Mouse (Mus musculus): ENCODE results near the gene Gnat3. TPM values are rescaled to one million over a fixed set of nuclear protein-coding genes. Genes with fewer than 3 reads are reported as not detected.
A peak's percentile ranks its signal among the peaks of the same experiment; 100 is the strongest.

Gnat3 gene
- polyA plus RNA-seq, 1 experiment from 2014 or later, result not detected

GRCm38 (mm10) chr5:18023347-18023746 lies 61.0 kb downstream of the Gnat3 start:
- no peaks in the 10 kb centered on the region for H3K9me3 ChIP-seq (ENCODE audit: control insufficient read depth, low read length)
- peak; percentile 70 for DNase-seq
- H3K4me1 ChIP-seq (ENCODE audit: control insufficient read depth, insufficient read depth, low read length), result no peaks in the 10 kb centered on the region
- H3K4me2 ChIP-seq (ENCODE audit: low read length), result no peak overlapping the region
- no peak overlapping the region for H3K27ac ChIP-seq (replicated peaks; ENCODE audit: low read depth, low read length)
- ATAC-seq (ENCODE audit: low FRiP score, low TSS enrichment), result no peak
- H3K27me3 ChIP-seq (ENCODE audit: control insufficient read depth, insufficient read depth, low read length), result no peaks in the 10 kb centered on the region
- no peaks in the 10 kb centered on the region for H3K36me3 ChIP-seq (ENCODE audit: control insufficient read depth, insufficient read depth, low read length)
- H3K9ac ChIP-seq (replicated peaks; ENCODE audit: low read length), result no peak overlapping the region
- no peak overlapping the region for H3K4me3 ChIP-seq (replicated peaks; ENCODE audit: low read depth, low read length)

GRCm38 (mm10) chr5:18027531-18027930 lies 65.2 kb downstream of the Gnat3 start:
- 0 out of 2 replicates have a peak, but pooled peaks have one; percentile 27 for ATAC-seq (ENCODE audit: low FRiP score, low TSS enrichment)
- Histone ChIP-seq H3K36me3 (ENCODE audit: control insufficient read depth, insufficient read depth, low read length) (no peaks in the 10 kb centered on the region), H3K9me3 (ENCODE audit: control insufficient read depth, low read length) (no peaks in the 10 kb centered on the region), H3K9ac (replicated peaks; ENCODE audit: low read length) (no peak overlapping the region), H3K4me2 (ENCODE audit: low read length) (no peak overlapping the region), H3K27ac (replicated peaks; ENCODE audit: low read depth, low read length) (no peak overlapping the region), H3K27me3 (ENCODE audit: control insufficient read depth, insufficient read depth, low read length) (no peaks in the 10 kb centered on the region), H3K4me3 (replicated peaks; ENCODE audit: low read depth, low read length) (no peak overlapping the region), H3K4me1 (ENCODE audit: control insufficient read depth, insufficient read depth, low read length) (no peaks in the 10 kb centered on the region)
- 88% methylated on average over 3 of the region's 3 CpGs for WGBS
- DNase-seq, result no peak

- H3K4me1 ChIP-seq (ENCODE audit: control insufficient read depth, insufficient read depth, low read length), result no peaks in the 10 kb centered on the region
- no peaks in the 10 kb centered on the region for H3K27me3 ChIP-seq (ENCODE audit: control insufficient read depth, insufficient read depth, low read length)
- WGBS, result 91% methylated on average over 14 of the region's 14 CpGs
- H3K4me3 ChIP-seq (replicated peaks; ENCODE audit: low read depth, low read length), result no peak overlapping the region
- ATAC-seq (ENCODE audit: low FRiP score, low TSS enrichment), result no peak
- no peaks in the 10 kb centered on the region; the same call in 1 of the 2 replicates for H3K9me3 ChIP-seq (ENCODE audit: control insufficient read depth, low read length)
- H3K9ac ChIP-seq (replicated peaks; ENCODE audit: low read length), result no peak overlapping the region
- DNase-seq, result no peak
- H3K27ac ChIP-seq (replicated peaks; ENCODE audit: low read depth, low read length), result no peak overlapping the region
- H3K36me3 ChIP-seq (ENCODE audit: control insufficient read depth, insufficient read depth, low read length), result no peaks in the 10 kb centered on the region
- H3K4me2 ChIP-seq (ENCODE audit: low read length), result no peak overlapping the region
Measured at GRCm38 (mm10) chr5:18035848-18036638, 73.7 kb downstream of the Gnat3 start.

GRCm38 (mm10) chr5:18043022-18043421 lies 80.7 kb downstream of the Gnat3 start:
- 5% methylated on average over 2 of the region's 2 CpGs for WGBS
- Histone ChIP-seq H3K4me3 (replicated peaks; ENCODE audit: low read depth, low read length) (no peak overlapping the region), H3K9ac (replicated peaks; ENCODE audit: low read length) (no peak overlapping the region), H3K4me2 (ENCODE audit: low read length) (no peak overlapping the region), H3K27ac (replicated peaks; ENCODE audit: low read depth, low read length) (no peak overlapping the region), H3K9me3 (ENCODE audit: control insufficient read depth, low read length) (no peaks in the 10 kb centered on the region), H3K36me3 (ENCODE audit: control insufficient read depth, insufficient read depth, low read length) (no peaks in the 10 kb centered on the region), H3K27me3 (ENCODE audit: control insufficient read depth, insufficient read depth, low read length) (no peaks in the 10 kb centered on the region), H3K4me1 (ENCODE audit: control insufficient read depth, insufficient read depth, low read length) (no peaks in the 10 kb centered on the region)
- ATAC-seq (ENCODE audit: low FRiP score, low TSS enrichment) (no peak), DNase-seq (peak; percentile 85)

GRCm38 (mm10) chr5:18048841-18049240 lies 86.5 kb downstream of the Gnat3 start:
- H3K27me3 ChIP-seq (ENCODE audit: control insufficient read depth, insufficient read depth, low read length), result no peaks in the 10 kb centered on the region

GRCm38 (mm10) chr5:18055323-18055722 lies 93.0 kb downstream of the Gnat3 start:
- H3K27ac ChIP-seq (replicated peaks; ENCODE audit: low read depth, low read length), result no peak overlapping the region
- DNase-seq, result peak; percentile 54
- peak; percentile 46; the same call in 1 of the 2 replicates for ATAC-seq (ENCODE audit: low FRiP score, low TSS enrichment)
- H3K36me3 ChIP-seq (ENCODE audit: control insufficient read depth, insufficient read depth, low read length), result no peaks in the 10 kb centered on the region
- no peaks in the 10 kb centered on the region for H3K4me1 ChIP-seq (ENCODE audit: control insufficient read depth, insufficient read depth, low read length)
- no peaks in the 10 kb centered on the region for H3K27me3 ChIP-seq (ENCODE audit: control insufficient read depth, insufficient read depth, low read length)
- H3K9me3 ChIP-seq (ENCODE audit: control insufficient read depth, low read length), result no peaks in the 10 kb centered on the region
- H3K4me3 ChIP-seq (replicated peaks; ENCODE audit: low read depth, low read length), result no peak overlapping the region
- H3K9ac ChIP-seq (replicated peaks; ENCODE audit: low read length), result no peak overlapping the region
- 35% methylated on average over 2 of the region's 2 CpGs for WGBS
- H3K4me2 ChIP-seq (ENCODE audit: low read length), result no peak overlapping the region

More at GRCm38 (mm10) chr5:18048841-18049240, 86.5 kb downstream of the Gnat3 start:
- H3K9ac ChIP-seq (replicated peaks; ENCODE audit: low read length), result no peak overlapping the region
- H3K4me1 ChIP-seq (ENCODE audit: control insufficient read depth, insufficient read depth, low read length), result no peaks in the 10 kb centered on the region
- no peaks in the 10 kb centered on the region for H3K9me3 ChIP-seq (ENCODE audit: control insufficient read depth, low read length)
- H3K4me3 ChIP-seq (replicated peaks; ENCODE audit: low read depth, low read length), result no peak overlapping the region
- no peaks in the 10 kb centered on the region for H3K36me3 ChIP-seq (ENCODE audit: control insufficient read depth, insufficient read depth, low read length)
- no peak for ATAC-seq (ENCODE audit: low FRiP score, low TSS enrichment)
- H3K27ac ChIP-seq (replicated peaks; ENCODE audit: low read depth, low read length), result no peak overlapping the region
- no peak for DNase-seq
- 85% methylated on average over 1 of the region's 1 CpGs for WGBS
- H3K4me2 ChIP-seq (ENCODE audit: low read length), result no peak overlapping the region

Other genes with a start within 250 kb of the Gnat3 start
- 3.7 and 6.2 TPM in 2 replicates for gene Cd36, start 73.7 kb upstream of the Gnat3 start, polyA plus RNA-seq (2014; fragmentation: Nextera tagmentation; extraction: Ambion mirVana)